Mouse (Mus musculus) urinary bladder, postnatal 0 days (tissue): Measurements from ENCODE around the gene Guca1a. TPM values are rescaled to one million over a fixed set of nuclear protein-coding genes. Genes with fewer than 3 reads are reported as not detected.

ENCODE experiments used
- polyA plus RNA-seq: library from polyadenylated mRNA; unstranded; fragments of >200 nt; fragmentation: Nextera tagmentation; extraction: Ambion mirVana; gene quantifications from 2 replicates; pipeline ENCODE4 v1.2.1, GENCODE M21; 2015

Guca1a gene
- polyA plus RNA-seq = 10.1 and 11.0 TPM in 2 replicates

DNA sequence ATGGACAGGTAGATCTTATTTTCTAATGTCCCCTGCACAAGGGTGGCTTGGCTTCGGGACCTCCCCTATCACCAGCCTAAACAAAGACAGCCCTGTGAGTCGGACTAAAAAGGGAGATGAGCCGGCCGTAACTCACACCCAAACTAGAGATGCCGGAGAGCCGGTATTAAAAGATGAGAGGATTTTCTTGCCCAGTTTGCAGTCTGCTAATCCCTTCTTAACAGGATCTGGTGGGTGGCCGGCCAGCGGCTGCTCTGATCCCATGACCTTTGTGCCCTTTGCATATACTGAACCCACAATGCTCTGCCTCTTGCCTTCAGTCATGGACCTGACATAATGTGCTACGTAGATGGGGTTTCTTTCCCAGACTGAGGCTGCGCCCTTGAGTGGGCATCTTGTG, at the start of gene Guca1a:
TSS of gene Guca1a (minus strand) at position 134 of the 400 bp plus-strand sequence.

DNA sequence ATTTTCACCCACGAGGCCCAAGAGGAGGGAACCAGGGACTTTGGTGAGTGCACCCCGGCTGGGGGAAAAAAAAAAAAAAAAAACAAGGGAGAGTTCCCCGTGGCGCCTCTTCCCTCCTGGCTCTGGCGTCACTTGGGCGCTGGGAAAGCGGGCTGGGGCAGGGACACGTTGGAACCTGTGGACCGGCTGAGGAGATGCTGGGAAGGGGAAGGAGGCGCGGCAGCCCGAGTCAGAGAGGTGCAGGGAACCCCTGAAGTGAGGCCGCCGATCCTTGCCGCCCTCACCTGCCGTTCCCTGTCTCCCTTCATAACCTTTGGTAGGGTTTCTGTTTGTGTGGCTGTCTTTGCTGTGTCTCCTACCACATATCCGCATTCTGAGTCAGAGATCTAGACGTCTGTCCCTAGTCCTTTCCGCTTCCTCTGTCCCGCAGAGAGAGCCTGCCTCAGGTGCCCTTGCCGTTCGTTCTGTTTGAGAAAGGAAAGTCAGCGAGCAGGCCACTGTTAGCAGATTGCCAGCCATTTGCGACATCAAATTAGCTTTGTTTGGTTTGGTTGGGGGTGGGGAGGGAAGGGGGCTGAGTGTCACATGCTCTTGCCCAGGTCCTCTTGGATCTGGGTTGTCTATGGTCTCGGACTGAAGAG, 36.6 kb upstream of the Guca1a start, which contains the start of gene 1700001C19Rik:
TSS of gene 1700001C19Rik (minus strand) at position 470 of the 641 bp plus-strand sequence.

DNA sequence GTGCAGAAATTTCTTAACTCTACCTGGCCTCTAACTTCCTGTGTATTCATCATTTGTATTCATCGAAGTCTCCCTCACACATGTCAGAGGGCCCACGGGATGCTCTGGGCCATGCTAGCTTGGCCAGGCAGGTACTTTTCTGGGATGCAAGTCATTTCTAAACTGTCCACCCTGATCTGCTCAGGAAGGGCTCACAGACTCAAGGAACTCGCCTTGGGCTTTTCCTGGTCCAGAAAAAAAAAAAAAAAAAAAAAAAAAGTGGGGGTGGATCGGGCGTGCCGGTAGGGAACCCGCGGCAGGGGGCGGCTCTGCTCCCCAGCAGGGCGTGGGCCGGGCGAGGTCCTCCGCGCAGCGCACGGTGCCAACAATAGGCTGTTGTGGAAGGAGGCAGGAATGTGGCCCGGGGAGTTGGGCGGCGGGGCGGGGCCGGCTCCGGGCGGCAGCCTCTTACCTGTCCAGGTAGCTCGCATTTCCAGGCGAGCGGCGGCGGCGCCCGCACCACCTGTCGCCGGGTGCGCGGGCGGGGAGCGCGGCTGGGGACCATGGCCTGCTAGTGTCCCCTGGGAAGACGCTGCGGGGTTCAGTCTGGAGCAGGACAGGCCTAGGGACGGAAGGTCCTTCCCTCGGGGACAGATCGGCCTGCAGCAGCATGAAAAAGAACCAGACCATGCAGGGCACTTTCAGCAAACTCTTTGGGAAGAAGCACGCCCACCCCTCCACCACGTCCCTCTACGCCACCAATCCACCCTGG, 35.9 kb upstream of the Guca1a start, which contains the start of gene AI661453:
TSS of gene AI661453 (plus strand) at position 460 of the 751 bp plus-strand sequence.

DNA sequence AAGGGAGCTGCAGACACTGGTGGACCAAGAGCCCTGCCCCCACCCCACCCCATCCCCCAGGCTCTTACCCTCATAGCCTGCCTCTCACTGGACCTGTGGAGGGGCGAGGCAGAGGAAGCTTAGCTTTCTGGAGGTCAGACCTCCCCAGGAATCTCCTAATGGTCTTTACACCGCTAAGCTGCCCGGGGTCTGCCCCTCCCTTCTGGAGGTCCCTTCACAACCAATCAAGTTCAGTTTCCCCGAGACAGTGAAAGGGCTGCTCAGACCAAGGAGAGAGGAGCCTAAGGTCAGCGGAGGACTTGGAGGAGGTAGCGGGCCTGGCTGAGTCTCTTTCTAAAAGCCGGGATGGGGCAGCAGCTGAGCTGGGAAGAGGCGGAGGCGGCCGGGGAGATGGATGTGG, 15.2 kb downstream of the Guca1a start, which contains the start of gene Guca1b:
TSS of gene Guca1b (plus strand) at position 249 of the 400 bp plus-strand sequence.

DNA sequence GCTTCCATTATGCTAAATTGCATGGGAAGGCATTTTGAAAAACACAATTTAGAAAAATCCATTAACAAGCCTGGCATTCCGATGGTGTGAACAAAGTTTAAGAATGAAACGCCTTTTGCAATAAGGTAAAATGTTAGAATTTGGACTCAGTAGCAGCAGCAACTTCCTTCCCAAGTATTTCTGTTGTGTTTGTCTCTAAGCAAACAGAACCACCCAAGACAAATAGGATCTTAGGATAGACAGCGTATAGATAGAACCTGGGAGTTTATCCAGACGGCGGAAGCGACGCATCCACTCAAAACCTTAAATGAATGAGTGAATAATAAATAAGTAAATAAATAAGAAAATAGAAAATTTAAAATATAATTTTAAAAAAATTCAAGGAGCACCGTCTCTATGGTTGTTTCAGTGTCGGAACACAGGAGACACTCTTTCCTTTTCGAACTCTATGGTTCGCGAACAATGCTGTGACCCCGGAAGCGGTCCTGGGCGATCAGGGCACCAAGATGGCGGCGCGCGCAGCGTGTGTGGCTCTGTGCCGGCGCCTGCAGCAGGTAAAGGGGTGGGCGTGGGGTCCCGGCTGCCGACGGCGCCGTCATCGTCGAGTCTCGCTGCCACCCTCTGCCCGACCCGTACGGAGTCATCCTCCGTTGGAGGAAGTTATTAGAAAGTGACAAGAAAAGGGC, 31.8 kb downstream of the Guca1a start, which contains the start of gene Mrps10:
TSS of gene Mrps10 (plus strand) at position 487 of the 686 bp plus-strand sequence.

Other genes starting within 250 kb of the Guca1a start
- gene Mrps10, start 31.7 kb downstream of the Guca1a start, polyA plus RNA-seq = 65.7 and 65.8 TPM in 2 replicates
- 0.42 and 0.52 TPM in 2 replicates for gene Guca1b, start 15.2 kb downstream of the Guca1a start, polyA plus RNA-seq
- gene AI661453, start 36.0 kb upstream of the Guca1a start, polyA plus RNA-seq = 3.3 and 3.7 TPM in 2 replicates
- gene 1700001C19Rik, start 36.8 kb upstream of the Guca1a start, polyA plus RNA-seq = 0.46 and 0.81 TPM in 2 replicates
- 11.9 and 12.2 TPM in 2 replicates for gene Taf8, start 101.7 kb upstream of the Guca1a start, polyA plus RNA-seq
- gene Ccnd3, start 104.5 kb upstream of the Guca1a start, polyA plus RNA-seq = 185 and 201 TPM in 2 replicates
- gene Bysl, start 210.9 kb upstream of the Guca1a start, polyA plus RNA-seq = 17.2 and 18.2 TPM in 2 replicates
- 24.0 and 24.3 TPM in 2 replicates for gene Med20, start 211.0 kb upstream of the Guca1a start, polyA plus RNA-seq
- 1.4 and 2.1 TPM in 2 replicates for gene Gm20517, start 211.0 kb upstream of the Guca1a start, polyA plus RNA-seq
- 2.1 and 2.2 TPM in 2 replicates for gene Usp49, start 230.1 kb upstream of the Guca1a start, polyA plus RNA-seq